Mouse (Mus musculus) kidney, postnatal 14 days (tissue): Measurements from ENCODE around the gene Cep97.
"Not testable (repeated sequence)": the region's sequence is repeated elsewhere in the genome, so short reads cannot be mapped to it uniquely, and the experiment has no call there.

Source experiments
- DNase-seq: peaks from one replicate; pipeline ENCODE4 v3.0.0; 2022; ENCODE audit warnings: mixed read lengths

The Cep97 gene

GRCm38 (mm10) chr16:55934453-55935037 lies at the start of gene Cep97:
Cep97 (minus strand) TSS chr16:55934855.
- peak; percentile 94 for DNase-seq

- DNase-seq: no peak
These were observed 40.2 kb upstream of the Cep97 start for GRCm38 (mm10) chr16:55974903-55975285.

GRCm38 (mm10) chr16:55974256-55974902 lies 39.7 kb upstream of the Cep97 start:
- DNase-seq: peak; percentile 94

- peak; percentile 99 for DNase-seq
These were observed 39.0 kb upstream of the Cep97 start, which contains the start of gene Zbtb11 for GRCm38 (mm10) chr16:55973431-55974255. Zbtb11 (plus strand) TSS chr16:55973883.

GRCm38 (mm10) chr16:55972626-55973201 lies 38.1 kb upstream of the Cep97 start:
- no peak for DNase-seq

- no peak for DNase-seq
These were observed 37.3 kb upstream of the Cep97 start for GRCm38 (mm10) chr16:55971735-55972615.

GRCm38 (mm10) chr16:55970416-55970815 lies 35.8 kb upstream of the Cep97 start:
- DNase-seq: no peak

- DNase-seq: peak; percentile 46
These were observed 34.5 kb upstream of the Cep97 start for GRCm38 (mm10) chr16:55969147-55969546.

GRCm38 (mm10) chr16:55967221-55967620 lies 32.6 kb upstream of the Cep97 start:
- no peak for DNase-seq

- DNase-seq: peak; percentile 95
These were observed 31.7 kb upstream of the Cep97 start, which contains the start of gene Rpl24 for GRCm38 (mm10) chr16:55966212-55966871. Rpl24 (plus strand) TSS chr16:55966275.

- DNase-seq: peak; percentile 48
These were observed 29.7 kb upstream of the Cep97 start for GRCm38 (mm10) chr16:55964126-55964949.

GRCm38 (mm10) chr16:55963068-55963467 lies 28.4 kb upstream of the Cep97 start:
- DNase-seq: not testable (repeated sequence)

GRCm38 (mm10) chr16:55954196-55954595 lies 19.5 kb upstream of the Cep97 start:
- not testable (repeated sequence) for DNase-seq

GRCm38 (mm10) chr16:55952771-55953170 lies 18.1 kb upstream of the Cep97 start:
- no peak for DNase-seq

- no peak for DNase-seq
These were observed 17.1 kb upstream of the Cep97 start for GRCm38 (mm10) chr16:55951679-55952327.

GRCm38 (mm10) chr16:55950946-55951678 lies 16.5 kb upstream of the Cep97 start:
- peak; percentile 79 for DNase-seq

- no peak for DNase-seq
These were observed 15.8 kb upstream of the Cep97 start for GRCm38 (mm10) chr16:55950462-55950861.

- DNase-seq: peak; percentile 24
These were observed 14.3 kb upstream of the Cep97 start for GRCm38 (mm10) chr16:55948963-55949362.

- not testable (repeated sequence) for DNase-seq
These were observed 13.3 kb upstream of the Cep97 start for GRCm38 (mm10) chr16:55947876-55948410.
